Mouse (Mus musculus) gastrocnemius, postnatal 10 days (tissue): ENCODE measurements at regions not wholly inside any gene's neighbourhood (a gene's known extent, or its start where the extent isn't known, plus 50 kb on each side); places are given as distances from the start of the nearest gene placed in this dataset.

Source experiments
- DNase-seq: peaks from one replicate; pipeline ENCODE4 v3.0.0; 2021; ENCODE audit warnings: mixed read lengths

- DNase-seq, result no peak
These were observed 60.3 kb downstream of the 4930544G11Rik start for GRCm38 (mm10) chr6:66012675-66013074.

GRCm38 (mm10) chr6:66023531-66023930, 71.1 kb downstream of the 4930544G11Rik start:
- DNase-seq, result no peak

DNA sequence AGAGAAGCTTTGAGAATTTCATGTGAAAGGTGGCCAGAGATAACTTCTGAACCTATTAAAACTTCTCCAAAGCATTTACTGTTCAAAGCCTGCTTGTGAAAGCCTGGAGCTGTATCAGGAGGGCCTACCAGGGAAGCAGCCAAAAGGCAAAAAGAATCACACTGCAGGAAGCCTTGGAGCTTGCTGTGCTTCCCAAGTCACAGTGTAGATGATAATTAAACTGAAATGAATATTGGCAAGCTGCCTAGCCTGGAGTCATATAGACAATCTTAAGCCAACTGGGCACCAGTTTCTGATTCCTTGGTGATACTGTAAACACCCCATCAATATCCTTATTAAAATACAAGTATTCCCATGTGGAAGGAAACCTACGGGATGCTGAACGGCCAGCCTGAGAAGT, 84.4 kb downstream of the 4930544G11Rik start:
- DNase-seq, result no peak

GRCm38 (mm10) chr6:66051852-66052251, 99.4 kb downstream of the 4930544G11Rik start:
- DNase-seq, result no peak

- DNase-seq, result no peak
These were observed 100.0 kb downstream of the 4930544G11Rik start for GRCm38 (mm10) chr6:66052386-66052785.

DNA sequence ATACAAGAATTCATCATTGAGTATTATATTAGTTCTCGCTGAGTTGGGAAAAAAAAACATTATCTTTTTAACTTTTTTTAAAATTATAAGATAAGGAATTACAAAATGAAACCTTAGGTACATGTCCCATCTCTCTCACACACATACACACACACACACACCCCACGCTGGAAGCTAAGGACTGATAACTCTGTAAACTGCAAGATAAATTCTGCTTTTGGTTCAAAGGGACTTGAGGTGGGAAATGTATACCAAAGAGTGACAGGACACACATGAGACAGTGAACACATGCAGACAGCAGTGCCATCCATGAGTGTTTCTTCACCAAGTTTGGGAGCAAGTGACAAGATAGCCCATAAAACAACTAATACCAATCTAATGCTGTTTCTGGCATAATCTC, 100.8 kb downstream of the 4930544G11Rik start:
- no peak for DNase-seq

GRCm38 (mm10) chr6:66068874-66069273, 116.5 kb downstream of the 4930544G11Rik start:
- no peak for DNase-seq

- DNase-seq, result no peak
These were observed 125.0 kb downstream of the 4930544G11Rik start for GRCm38 (mm10) chr6:66077445-66077844.

DNA sequence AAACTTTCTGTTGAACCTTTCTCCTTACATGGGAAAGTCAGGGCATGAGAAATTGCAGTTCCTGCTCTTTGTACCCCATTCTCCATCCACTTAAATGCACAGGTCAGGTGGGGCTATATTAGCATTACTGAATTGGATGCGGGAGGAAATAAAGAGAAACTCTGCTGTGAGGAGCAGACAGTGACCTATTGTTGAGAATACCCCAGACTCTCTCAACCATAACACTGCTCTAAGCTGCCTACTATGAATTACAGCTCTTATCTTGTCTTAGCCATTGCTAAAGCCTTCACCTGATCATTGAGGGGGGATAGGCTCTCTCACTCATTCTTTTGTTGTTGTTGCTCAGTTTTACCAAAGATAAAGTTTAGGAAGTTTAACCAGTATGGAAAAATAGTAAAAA, 126.4 kb downstream of the 4930544G11Rik start:
- DNase-seq, result no peak

- DNase-seq, result no peak
These were observed 149.2 kb downstream of the 4930544G11Rik start for GRCm38 (mm10) chr6:66101555-66102071.

DNA sequence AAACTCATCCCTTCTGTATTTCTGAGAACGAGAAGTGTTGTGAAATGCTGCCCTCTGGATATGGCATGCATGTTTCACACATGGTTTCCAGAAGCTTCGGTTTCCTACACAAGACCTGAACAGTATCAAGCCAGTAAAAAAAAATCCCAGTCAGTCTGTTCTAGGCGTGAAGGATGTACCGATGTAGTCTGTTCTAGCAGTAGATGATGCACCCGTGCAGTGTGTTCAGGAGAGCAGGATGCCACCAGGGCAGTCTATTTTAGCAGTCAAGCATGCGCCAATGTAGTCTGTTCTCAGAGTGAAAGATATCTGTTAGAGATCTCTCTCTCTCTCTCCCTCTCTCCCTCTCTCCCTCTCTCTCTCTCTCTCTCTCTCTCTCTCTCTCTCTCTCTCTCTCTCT, 162.0 kb downstream of the 4930544G11Rik start:
- DNase-seq, result no peak

DNA sequence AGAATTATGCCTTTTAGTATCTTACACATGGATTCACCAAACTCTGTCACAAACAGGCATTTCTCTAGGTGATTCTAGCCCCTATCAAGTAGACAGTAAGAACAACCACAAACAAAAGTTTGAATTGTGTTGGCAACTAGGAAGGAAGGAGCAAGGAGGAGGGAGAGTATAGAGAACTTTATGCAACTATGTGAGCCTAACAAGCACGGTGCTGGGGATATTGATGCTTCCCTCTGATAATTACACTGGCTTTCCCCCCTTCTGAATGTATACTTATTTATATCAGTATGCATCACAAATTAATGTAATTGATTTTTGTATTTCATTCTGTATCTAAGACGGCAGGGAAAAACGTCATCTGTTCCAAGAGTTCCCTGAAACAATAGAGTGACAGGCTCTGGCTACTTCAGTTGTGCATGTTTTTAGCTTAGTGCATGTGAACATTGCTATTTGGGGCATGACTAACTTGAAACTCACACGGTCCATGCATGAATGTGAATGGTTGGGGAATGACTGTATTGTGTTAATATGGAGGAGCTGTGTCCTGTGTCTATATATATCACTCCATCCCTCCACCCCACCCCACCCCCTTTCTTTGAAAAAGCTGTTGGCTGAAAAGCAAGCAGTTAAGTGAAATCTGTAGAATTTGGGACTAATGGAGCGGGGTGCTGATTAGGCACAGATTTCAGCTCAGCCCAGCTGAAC, 169.2 kb downstream of the 4930544G11Rik start:
- DNase-seq, result no peak

DNA sequence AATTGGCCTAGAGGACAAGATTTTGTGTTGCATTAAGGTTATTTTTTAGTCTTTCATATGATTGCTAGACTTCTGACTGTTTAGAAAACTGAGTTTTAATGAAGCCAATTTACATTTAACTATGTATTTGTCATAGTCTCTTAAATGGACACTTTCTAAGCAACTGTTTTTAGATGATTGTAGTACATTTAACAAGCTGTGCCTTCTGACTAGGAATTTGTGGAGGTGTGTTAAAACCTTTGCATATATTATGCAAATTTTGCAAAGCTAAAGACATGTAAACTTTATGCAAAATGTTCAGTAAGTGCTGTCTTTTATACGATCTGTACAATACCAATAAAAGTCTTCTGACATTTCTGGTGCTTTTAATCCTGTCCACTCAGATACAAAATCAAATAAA, 171.9 kb downstream of the 4930544G11Rik start:
- no peak for DNase-seq

- DNase-seq, result no peak
These were observed 199.4 kb downstream of the 4930544G11Rik start for GRCm38 (mm10) chr6:66151786-66152185.

GRCm38 (mm10) chr6:66154831-66155230, 202.4 kb downstream of the 4930544G11Rik start:
- no peak for DNase-seq

- no peak for DNase-seq
These were observed 208.4 kb downstream of the 4930544G11Rik start for GRCm38 (mm10) chr6:66160805-66161204.

DNA sequence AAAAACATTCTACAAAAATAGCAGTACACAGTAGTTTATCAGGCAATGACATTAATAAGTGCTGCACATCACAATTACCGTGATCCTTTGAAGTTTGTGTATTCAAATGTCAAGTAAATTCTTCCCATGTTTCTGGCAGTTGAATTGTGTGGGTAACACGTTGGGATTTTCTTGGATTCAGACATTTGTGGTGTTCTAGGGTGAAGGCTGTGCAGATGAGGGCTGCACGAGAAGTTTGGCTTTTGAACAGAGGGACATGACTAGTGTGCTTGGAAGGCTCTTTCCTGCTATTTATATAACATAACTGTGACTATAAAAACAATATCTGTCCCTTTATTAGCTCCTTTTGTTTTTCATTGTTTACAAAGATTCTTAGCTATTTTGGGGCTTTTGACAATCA, 216.5 kb downstream of the 4930544G11Rik start:
- DNase-seq, result no peak

GRCm38 (mm10) chr6:66197990-66198389, 245.6 kb downstream of the 4930544G11Rik start:
- DNase-seq, result no peak

- DNase-seq, result no peak
These were observed 247.9 kb downstream of the 4930544G11Rik start for GRCm38 (mm10) chr6:66200136-66200790.

- DNase-seq, result no peak
These were observed 254.0 kb downstream of the 4930544G11Rik start for GRCm38 (mm10) chr6:66206197-66206925.

GRCm38 (mm10) chr6:66217543-66217942, 265.1 kb downstream of the 4930544G11Rik start:
- DNase-seq, result no peak

DNA sequence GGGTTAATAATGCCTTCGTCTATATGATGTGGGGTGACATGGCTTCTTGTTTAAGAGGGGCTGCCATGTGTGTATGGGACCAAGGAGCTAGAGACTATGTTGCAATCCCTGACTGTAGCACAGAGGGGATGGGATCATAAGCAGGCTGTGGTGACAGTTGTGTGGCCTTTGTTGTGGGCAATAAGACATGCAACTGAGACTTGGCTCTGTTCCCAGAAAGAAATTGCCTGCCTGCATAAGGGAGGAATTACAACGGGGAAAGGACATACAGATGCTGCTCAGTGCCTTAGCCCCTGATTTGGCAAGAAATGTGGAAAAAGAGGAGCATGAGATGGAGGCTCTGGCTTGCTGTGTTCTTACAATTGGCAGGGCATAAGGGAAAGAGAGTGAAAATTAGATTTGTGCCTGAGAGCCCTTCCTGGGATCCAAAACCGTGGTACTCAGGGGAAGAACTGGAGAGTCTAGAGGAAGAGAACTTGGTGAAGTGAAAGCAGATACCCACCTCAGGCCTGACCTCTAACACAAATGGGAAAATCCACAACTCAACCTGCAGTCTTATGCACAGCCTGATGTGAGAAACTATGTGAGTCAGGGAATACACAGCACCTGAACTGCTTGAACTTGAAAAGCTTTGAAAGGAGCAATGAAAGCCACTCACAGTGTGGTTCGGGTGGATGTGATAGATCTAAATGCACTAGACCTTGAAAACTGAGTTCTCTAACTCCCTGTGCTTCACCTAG, 271.9 kb downstream of the 4930544G11Rik start:
- DNase-seq, result no peak
